Mouse (Mus musculus) cortical plate, adult 2 months (tissue): ENCODE results near the gene Hist2h2aa1. TPM values are rescaled to one million over a fixed set of nuclear protein-coding genes. Genes with fewer than 3 reads are reported as not detected.
"Not testable (repeated sequence)": the region's sequence is repeated elsewhere in the genome, so short reads cannot be mapped to it uniquely, and the experiment has no call there.

ENCODE experiments used
- H3K27ac ChIP-seq: fragments of 200-500 bp; 2 replicates; pipeline ENCODE4 v1.5.1; 2012; ENCODE audit warnings: low read length, control low read depth, inconsistent platforms; ENCODE audit not compliant: insufficient read depth
- H3K4me1 ChIP-seq: fragments of 200-500 bp; 2 replicates; pipeline ENCODE4 v1.6.1; 2011; ENCODE audit warnings: low read length; ENCODE audit not compliant: control insufficient read depth, insufficient read depth
- H3K4me3 ChIP-seq: fragments of 200-500 bp; 2 replicates; pipeline ENCODE4 v1.5.1; 2011; ENCODE audit warnings: mild to moderate bottlenecking, low read length, control low read depth; ENCODE audit not compliant: insufficient read depth
- CTCF ChIP-seq: fragments of 200-500 bp; IDR thresholded peaks from 2 replicates; pipeline ENCODE4 v1.5.1; 2011; ENCODE audit warnings: mild to moderate bottlenecking, control low read depth, low read length; ENCODE audit not compliant: insufficient read depth; ENCODE audit errors: extremely low read depth
- POLR2A ChIP-seq: fragments of 200-500 bp; IDR thresholded peaks from 2 replicates; pipeline ENCODE4 v1.6.1; 2011; ENCODE audit warnings: mild to moderate bottlenecking, low read length, control low read depth; ENCODE audit not compliant: insufficient read depth; ENCODE audit errors: extremely low read depth
- polyA plus RNA-seq: library from polyadenylated mRNA; depleted of rRNA; stranded (reverse); fragments of >200 nt; gene quantifications from 2 replicates; pipeline ENCODE4 v1.2.3, GENCODE M21; 2012

Hist2h2aa1 gene
- polyA plus RNA-seq, 1 experiment, result 156 TPM

- peak within 1 kb of the TSS; percentile 80 for H3K27ac ChIP-seq
- peak; percentile 51; the same call in 1 of the 2 replicates for TF ChIP-seq POLR2A
- H3K4me3 ChIP-seq, result peak within 1 kb of the TSS; percentile 69
- not testable (repeated sequence) for H3K4me1 ChIP-seq
Observed at GRCm38 (mm10) chr3:96239949-96240798, 5.1 kb upstream of the Hist2h2aa1 start, which contains the start of gene Hist2h2aa2. TSS of gene Hist2h2aa2 (minus strand) at chr3:96240276.

GRCm38 (mm10) chr3:96240799-96241197 lies 4.5 kb upstream of the Hist2h2aa1 start:
- TF ChIP-seq CTCF, result no peak
- TF ChIP-seq POLR2A, result no peak
- Histone ChIP-seq H3K4me3 (peak overlapping the region; percentile 18; the same call in 1 of the 2 replicates), H3K4me1 (peaks cover 6% of the 10 kb centered on the region; the same call in 1 of the 2 replicates), H3K27ac (peak overlapping the region; percentile 80)

- Histone ChIP-seq H3K4me1 (peaks cover 3% of the 10 kb centered on the region; the same call in 1 of the 2 replicates), H3K4me3 (peak overlapping the region; percentile 93; the same call in 1 of the 2 replicates), H3K27ac (no peak overlapping the region)
- no peak for TF ChIP-seq CTCF
- TF ChIP-seq POLR2A, result no peak
Observed at GRCm38 (mm10) chr3:96243921-96244572, 1.2 kb upstream of the Hist2h2aa1 start.

DNA sequence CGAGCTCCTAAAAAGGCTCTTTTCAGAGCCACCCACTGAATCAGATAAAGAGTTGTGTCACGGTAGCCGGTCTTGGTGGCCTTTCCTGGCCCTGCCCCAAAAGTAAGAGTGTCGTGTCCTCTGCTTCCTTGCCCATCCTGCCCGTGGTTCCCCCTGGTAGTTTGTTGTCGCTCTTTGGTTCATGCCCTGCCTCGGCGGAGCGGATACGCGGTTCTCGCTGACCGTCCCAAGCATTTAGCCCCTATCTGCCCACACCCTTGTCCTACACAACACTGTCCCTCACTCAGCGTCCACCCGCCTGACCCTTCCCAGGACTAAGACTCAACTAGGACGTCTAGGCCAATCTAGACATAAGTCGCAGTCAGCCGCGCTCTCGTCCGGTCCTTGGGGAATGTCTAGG lies 721 bp downstream of the Hist2h2aa1 start:
- H3K27ac ChIP-seq, result not testable (repeated sequence)

GRCm38 (mm10) chr3:96246427-96246856 lies 1.1 kb downstream of the Hist2h2aa1 start, which contains the start of gene Hist2h3c1:
TSS of gene Hist2h3c1 (plus strand) at chr3:96246685.
- not testable (repeated sequence) for H3K4me1 ChIP-seq, H3K27ac ChIP-seq

More for the DNA sequence above, 721 bp downstream of the Hist2h2aa1 start:
- peak overlapping the region; percentile 33 for H3K4me3 ChIP-seq
- H3K4me1 ChIP-seq, result not testable (repeated sequence)

GRCm38 (mm10) chr3:96247356-96248140 lies 2.3 kb downstream of the Hist2h2aa1 start:
- TF ChIP-seq CTCF (no peak), POLR2A (no peak)
- Histone ChIP-seq H3K27ac (no peak overlapping the region), H3K4me1 (peaks cover 2% of the 10 kb centered on the region; the same call in 1 of the 2 replicates), H3K4me3 (no peak overlapping the region)

More at GRCm38 (mm10) chr3:96246427-96246856, 1.1 kb downstream of the Hist2h2aa1 start, which contains the start of gene Hist2h3c1:
- peak within 1 kb of the TSS; percentile 93 for H3K4me3 ChIP-seq

DNA sequence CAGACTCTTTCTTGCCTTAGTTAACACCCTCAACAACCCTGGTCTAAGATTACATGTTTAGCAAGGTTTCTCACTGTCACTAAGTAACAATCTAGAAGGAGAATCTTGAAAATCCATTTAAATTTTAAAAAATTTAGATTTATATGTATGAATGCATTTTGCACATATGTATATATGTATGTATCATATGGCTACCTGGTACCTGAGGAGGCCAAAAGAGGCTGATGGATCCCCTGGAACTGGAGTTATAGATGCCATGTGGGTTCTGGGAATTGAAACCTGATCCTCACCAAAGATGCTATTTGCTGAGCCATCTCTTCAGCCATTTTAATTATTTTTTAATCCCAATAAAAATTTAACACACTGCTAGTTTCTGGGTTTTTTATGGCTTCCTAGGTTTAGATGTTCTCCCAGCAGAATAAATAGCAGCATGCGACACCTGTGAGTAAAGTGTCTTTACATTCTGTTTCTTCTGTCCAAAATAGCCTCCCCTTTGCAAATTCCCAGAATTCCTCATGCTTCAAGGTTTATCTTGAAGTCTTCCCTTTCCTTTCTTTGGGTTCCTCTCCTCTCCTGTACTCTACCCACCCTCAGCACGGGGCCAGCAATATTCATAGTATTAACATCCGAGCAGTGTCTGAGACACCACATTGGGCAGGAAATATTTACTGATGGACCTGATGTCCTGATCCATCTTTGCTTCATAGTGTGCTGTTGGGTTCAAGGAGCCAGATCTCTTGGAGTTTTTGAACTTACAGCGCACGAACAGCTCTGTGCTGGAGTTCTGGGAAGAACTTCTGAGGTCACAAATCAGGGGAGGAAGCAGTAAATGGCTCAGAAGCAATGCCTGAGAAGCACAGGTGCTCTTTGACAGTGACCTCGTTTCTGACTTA lies 3.1 kb downstream of the Hist2h2aa1 start:
- no peak overlapping the region for H3K4me3 ChIP-seq
- H3K4me1 ChIP-seq, result peaks cover 2% of the 10 kb centered on the region; the same call in 1 of the 2 replicates
- H3K27ac ChIP-seq, result no peak overlapping the region
- TF ChIP-seq POLR2A (no peak), CTCF (no peak)

GRCm38 (mm10) chr3:96249034-96249345 lies 3.7 kb downstream of the Hist2h2aa1 start:
- Histone ChIP-seq H3K4me1 (peaks cover 2% of the 10 kb centered on the region; the same call in 1 of the 2 replicates), H3K4me3 (no peak overlapping the region), H3K27ac (no peak overlapping the region)
- no peak for TF ChIP-seq CTCF

DNA sequence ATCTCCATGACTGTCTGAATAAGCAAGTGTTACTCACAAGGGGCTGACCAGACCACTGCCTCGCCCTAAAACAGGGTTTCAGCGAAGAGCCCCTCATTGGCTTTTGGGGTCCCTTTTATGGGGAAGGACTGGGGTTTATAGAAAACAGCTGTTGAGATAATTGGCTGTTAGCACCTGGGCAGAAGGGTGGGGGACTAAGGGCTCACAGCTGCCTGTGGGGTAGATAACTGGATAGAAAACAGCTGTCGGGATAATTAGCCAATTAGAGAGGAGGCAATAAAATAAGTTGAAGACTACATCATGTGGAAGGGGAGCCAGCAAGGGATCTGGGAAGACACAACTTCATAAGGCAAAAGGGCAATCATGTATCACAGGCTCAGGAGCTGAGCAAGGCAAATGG lies 5.6 kb downstream of the Hist2h2aa1 start:
- TF ChIP-seq CTCF (no peak), POLR2A (no peak)
- Histone ChIP-seq H3K4me1 (no peaks in the 10 kb centered on the region), H3K4me3 (no peak overlapping the region), H3K27ac (no peak overlapping the region)
